Mouse (Mus musculus) monocyte, adult 59 days (primary cell): Measurements from ENCODE around the gene Cfb. TPM values are rescaled to one million over a fixed set of nuclear protein-coding genes. Genes with fewer than 3 reads are reported as not detected.

Experiments
- total RNA-seq, 2 experiments: library from RNA; stranded (reverse); gene quantifications; one replicate each; pipeline ENCODE4 v1.2.4; 2023

Cfb gene
- total RNA-seq: 10 to 100 TPM; 10.9 to 15.3 TPM

GRCm38 (mm10) chr17:34862416-34863081 is at the start of gene Cfb:
Gene Cfb, minus strand, starts transcription at chr17:34862518.

GRCm38 (mm10) chr17:34898160-34898586 is 35.9 kb upstream of the Cfb start, which contains the start of the genes C2 and Ehmt2:
Gene C2, minus strand, starts transcription at chr17:34898265.
Gene Ehmt2, plus strand, starts transcription at chr17:34898469.

GRCm38 (mm10) chr17:34881683-34882310 is 19.5 kb upstream of the Cfb start, which contains the start of gene Gm20547:
Gene Gm20547, minus strand, starts transcription at chr17:34882042.

GRCm38 (mm10) chr17:34879336-34879879 is 17.1 kb upstream of the Cfb start, which contains the start of gene Zbtb12:
Gene Zbtb12, plus strand, starts transcription at chr17:34879483.

GRCm38 (mm10) chr17:34849722-34850516 is 12.4 kb downstream of the Cfb start, which contains the start of the genes Skiv2l and Nelfe:
Gene Skiv2l, minus strand, starts transcription at chr17:34850210.
Gene Nelfe, plus strand, starts transcription at chr17:34850391.

GRCm38 (mm10) chr17:34836856-34837221 is 25.5 kb downstream of the Cfb start, which contains the start of the genes Stk19 and Dxo:
Gene Stk19, minus strand, starts transcription at chr17:34836945.
Gene Dxo, plus strand, starts transcription at chr17:34837019.

Other genes with a start within 250 kb of the Cfb start
- gene Egfl8, start 246.5 kb downstream of the Cfb start, total RNA-seq: 1 to 10 TPM; 8.9 to 9.4 TPM
- 100 to 1,000 TPM; 117 to 128 TPM for gene Ppt2, start 234.0 kb downstream of the Cfb start, total RNA-seq
- 1 to 10 TPM in 1 of 2 experiments, under 1 TPM in 1; 0.79 to 1.2 TPM for gene Prrt1, start 233.0 kb downstream of the Cfb start, total RNA-seq
- gene Fkbpl, start 217.8 kb downstream of the Cfb start, total RNA-seq: 1 to 10 TPM; 7.5 to 9.4 TPM
- 100 to 1,000 TPM in 1 of 2 experiments, 10 to 100 TPM in 1; 99.5 to 108 TPM for gene Atf6b, start 215.4 kb downstream of the Cfb start, total RNA-seq
- gene Tnxb, start 192.0 kb downstream of the Cfb start, total RNA-seq: under 1 TPM; 0.24 to 0.37 TPM
- 10 to 100 TPM in 1 of 2 experiments, 1 to 10 TPM in 1; 5.0 to 25.9 TPM for gene C4b, start 118.6 kb downstream of the Cfb start, total RNA-seq
- gene Cyp21a1, start 58.0 kb downstream of the Cfb start, total RNA-seq: not detected
- gene Stk19, start 25.6 kb downstream of the Cfb start, total RNA-seq: 10 to 100 TPM; 64.1 to 71.7 TPM
- 10 to 100 TPM; 48.5 to 48.9 TPM for gene Dxo, start 25.5 kb downstream of the Cfb start, total RNA-seq
- gene Skiv2l, start 12.3 kb downstream of the Cfb start, total RNA-seq: 10 to 100 TPM; 83.5 to 92.5 TPM
- 10 to 100 TPM; 21.6 to 31.4 TPM for gene Nelfe, start 12.1 kb downstream of the Cfb start, total RNA-seq
- 1 to 10 TPM; 3.3 to 3.8 TPM for gene Zbtb12, start 17.0 kb upstream of the Cfb start, total RNA-seq
- not detected for gene Gm20547, start 19.5 kb upstream of the Cfb start, total RNA-seq
- 10 to 100 TPM; 16.6 to 17.2 TPM for gene C2, start 35.7 kb upstream of the Cfb start, total RNA-seq
- 100 to 1,000 TPM; 134 to 139 TPM for gene Ehmt2, start 36.0 kb upstream of the Cfb start, total RNA-seq
- not detected for gene Slc44a4, start 51.9 kb upstream of the Cfb start, total RNA-seq
- gene Neu1, start 68.7 kb upstream of the Cfb start, total RNA-seq: 10 to 100 TPM; 58.9 to 60.2 TPM
- gene Hspa1b, start 96.7 kb upstream of the Cfb start, total RNA-seq: 100 to 1,000 TPM; 240 to 289 TPM
- not detected for gene Gm20481, start 107.4 kb upstream of the Cfb start, total RNA-seq
- gene Hspa1a, start 109.6 kb upstream of the Cfb start, total RNA-seq: 100 to 1,000 TPM; 322 to 373 TPM
- gene Hspa1l, start 110.2 kb upstream of the Cfb start, total RNA-seq: under 1 TPM; 0.55 to 0.76 TPM
- 10 to 100 TPM; 18.6 to 21.1 TPM for gene Lsm2, start 119.3 kb upstream of the Cfb start, total RNA-seq
- 10 to 100 TPM; 89.4 to 93.9 TPM for gene Vars, start 138.5 kb upstream of the Cfb start, total RNA-seq
- under 1 TPM in 1 of 2 experiments, not detected in 1; 0.16 TPM for gene Vwa7, start 154.1 kb upstream of the Cfb start, total RNA-seq
- gene Sapcd1, start 165.5 kb upstream of the Cfb start, total RNA-seq: not detected
- gene Msh5, start 184.2 kb upstream of the Cfb start, total RNA-seq: 1 to 10 TPM; 1.0 to 2.2 TPM
- gene Clic1, start 187.4 kb upstream of the Cfb start, total RNA-seq: 100 to 1,000 TPM; 258 to 267 TPM
- 1 to 10 TPM; 1.2 to 1.7 TPM for gene Ddah2, start 196.5 kb upstream of the Cfb start, total RNA-seq
- not detected for gene Ly6g6c, start 202.9 kb upstream of the Cfb start, total RNA-seq
- gene Mpig6b, start 203.7 kb upstream of the Cfb start, total RNA-seq: not detected
- not detected for gene Ly6g6e, start 214.4 kb upstream of the Cfb start, total RNA-seq
- not detected for gene Ly6g6d, start 215.5 kb upstream of the Cfb start, total RNA-seq
- not detected for gene Ly6g6f, start 223.1 kb upstream of the Cfb start, total RNA-seq
- gene Abhd16a, start 226.7 kb upstream of the Cfb start, total RNA-seq: 10 to 100 TPM; 58.8 to 60.6 TPM
- gene Ly6g5c, start 245.8 kb upstream of the Cfb start, total RNA-seq: not detected